Mouse (Mus musculus) MEL (cell line): ENCODE data around the gene Ppp1r15a. TPM values are rescaled to one million over a fixed set of nuclear protein-coding genes. Genes with fewer than 3 reads are reported as not detected.

ENCODE experiments used
- DNase-seq: peaks from one replicate; pipeline ENCODE4 v3.0.0; 2011; ENCODE audit warnings: low read depth, low spot score
- H3K27ac ChIP-seq: 2 replicates; pipeline ENCODE4 v1.5.1; 2012; ENCODE audit warnings: low read depth, mild to moderate bottlenecking, control low read depth, low read length, moderate library complexity; ENCODE audit not compliant: control insufficient read depth
- H3K27me3 ChIP-seq, 2 experiments: fragments of 150-350 bp in 1 of 2; sonication (generic) in 1 of 2; 2 replicates each; pipeline ENCODE4 v1.6.1; 2012; ENCODE audit warnings: low read length in 2 of 2, mild to moderate bottlenecking in 2 of 2, improper control_type of control experiment in 1 of 2, moderate library complexity in 1 of 2; ENCODE audit not compliant: insufficient read depth in 2 of 2, control insufficient read depth in 1 of 2
- H3K36me3 ChIP-seq, 2 experiments: 2 replicates each; pipeline ENCODE4 v1.6.1; 2012 to 2014; ENCODE audit warnings: low read length in 2 of 2, improper control_type of control experiment in 1 of 2, inconsistent platforms in 1 of 2, mild to moderate bottlenecking in 1 of 2; ENCODE audit not compliant: insufficient read depth in 2 of 2, control insufficient read depth in 1 of 2
- H3K4me1 ChIP-seq, 2 experiments: fragments of 150-350 bp in 1 of 2; sonication (generic) in 1 of 2; 2 replicates each; pipeline ENCODE4 v1.6.1; 2012; ENCODE audit warnings: low read length in 2 of 2, improper control_type of control experiment in 1 of 2, mild to moderate bottlenecking in 1 of 2; ENCODE audit not compliant: insufficient read depth in 2 of 2, control insufficient read depth in 1 of 2
- H3K4me3 ChIP-seq, 2 experiments: fragments of 150-350 bp in 1 of 2; sonication (generic) in 1 of 2; 2 replicates each; pipeline ENCODE4 v1.5.1; 2012; ENCODE audit warnings: low read depth in 2 of 2, low read length in 2 of 2, mild to moderate bottlenecking in 2 of 2, moderate library complexity in 2 of 2, control low read depth in 1 of 2, improper control_type of control experiment in 1 of 2; ENCODE audit not compliant: control insufficient read depth in 1 of 2, insufficient read depth in 1 of 2
- H3K79me2 ChIP-seq: 2 replicates; pipeline ENCODE4 v1.6.1; 2012; ENCODE audit warnings: mild to moderate bottlenecking, low read length, moderate library complexity; ENCODE audit not compliant: control insufficient read depth, poor library complexity, insufficient read depth
- H3K9ac ChIP-seq: 2 replicates; pipeline ENCODE4 v1.6.1; 2012; ENCODE audit warnings: low read depth, mild to moderate bottlenecking, control low read depth, low read length, moderate library complexity; ENCODE audit not compliant: control insufficient read depth, poor library complexity, severe bottlenecking
- H3K9me3 ChIP-seq: fragments of 150-350 bp; sonication (generic); replicated peaks from 2 replicates; pipeline ENCODE4 v1.6.1; 2012; ENCODE audit warnings: mild to moderate bottlenecking, low read length, improper control_type of control experiment, moderate library complexity; ENCODE audit not compliant: insufficient read depth
- CHD1 ChIP-seq: IDR thresholded peaks from 2 replicates; pipeline ENCODE4 v1.6.1; 2012; ENCODE audit warnings: low read depth, mild to moderate bottlenecking, inconsistent platforms, low read length, improper control_type of control experiment
- CHD2 ChIP-seq: IDR thresholded peaks from 2 replicates; pipeline ENCODE4 v1.6.1; 2011; ENCODE audit warnings: low read length, improper control_type of control experiment
- CTCF ChIP-seq, 3 experiments: IDR thresholded peaks in 2 of 3; conservative IDR thresholded peaks in 1 of 3; 2 replicates each; pipeline ENCODE4 v1.5.1; 2011 to 2012; ENCODE audit warnings: low read length in 3 of 3, low read depth in 2 of 3, mild to moderate bottlenecking in 2 of 3, improper control_type of control experiment in 1 of 3, inconsistent platforms in 1 of 3, mixed read lengths in 1 of 3, moderate library complexity in 1 of 3; ENCODE audit not compliant: control insufficient read depth in 1 of 3, insufficient read depth in 1 of 3, poor library complexity in 1 of 3, severe bottlenecking in 1 of 3
- ELF1 ChIP-seq: IDR thresholded peaks from 2 replicates; pipeline ENCODE4 v1.6.1; 2014; ENCODE audit warnings: low read depth, mild to moderate bottlenecking, inconsistent platforms, low read length, improper control_type of control experiment, moderate library complexity
- ETS1 ChIP-seq: IDR thresholded peaks from 2 replicates; pipeline ENCODE4 v1.6.1; 2012; ENCODE audit warnings: low read depth, mild to moderate bottlenecking, inconsistent platforms, low read length, improper control_type of control experiment, moderate library complexity
- GABPA ChIP-seq: IDR thresholded peaks from 2 replicates; pipeline ENCODE4 v1.6.1; 2012; ENCODE audit warnings: low read depth, mild to moderate bottlenecking, inconsistent platforms, low read length, improper control_type of control experiment, moderate library complexity
- GATA1 ChIP-seq: IDR thresholded peaks from 2 replicates; pipeline ENCODE4 v1.6.1; 2011; ENCODE audit warnings: low read depth, low read length, improper control_type of control experiment
- HCFC1 ChIP-seq: IDR thresholded peaks from 2 replicates; pipeline ENCODE4 v1.6.1; 2012; ENCODE audit warnings: low read depth, mild to moderate bottlenecking, inconsistent platforms, low read length, improper control_type of control experiment, moderate library complexity
- JUND ChIP-seq: IDR thresholded peaks from 2 replicates; pipeline ENCODE4 v1.6.1; 2011; ENCODE audit warnings: low read depth, mild to moderate bottlenecking, improper control_type of control experiment, low read length
- KAT2A ChIP-seq: conservative IDR thresholded peaks from 2 replicates; pipeline ENCODE4 v1.6.1; 2012; ENCODE audit warnings: low read depth, low read length, improper control_type of control experiment, inconsistent platforms
- MAFK ChIP-seq: IDR thresholded peaks from 2 replicates; pipeline ENCODE4 v1.6.1; 2011; ENCODE audit warnings: low read depth, mild to moderate bottlenecking, low read length, improper control_type of control experiment, borderline replicate concordance
- MAX ChIP-seq: IDR thresholded peaks from 2 replicates; pipeline ENCODE4 v1.6.1; 2011; ENCODE audit warnings: low read length, improper control_type of control experiment
- MEF2A ChIP-seq: IDR thresholded peaks from 2 replicates; pipeline ENCODE4 v1.6.1; 2014; ENCODE audit warnings: low read depth, mild to moderate bottlenecking, inconsistent platforms, low read length, improper control_type of control experiment; ENCODE audit not compliant: poor library complexity, insufficient replicate concordance, severe bottlenecking; ENCODE audit errors: extremely low read depth
- MXI1 ChIP-seq: IDR thresholded peaks from 2 replicates; pipeline ENCODE4 v1.6.1; 2011; ENCODE audit warnings: mild to moderate bottlenecking, low read depth, low read length, improper control_type of control experiment
- MYB ChIP-seq: IDR thresholded peaks from 2 replicates; pipeline ENCODE4 v1.6.1; 2011; ENCODE audit warnings: mild to moderate bottlenecking, low read depth, low read length, improper control_type of control experiment
- MYC ChIP-seq: IDR thresholded peaks from 2 replicates; pipeline ENCODE4 v1.6.1; 2011; ENCODE audit warnings: low read depth, mild to moderate bottlenecking, low read length, improper control_type of control experiment, moderate library complexity
- NELFE ChIP-seq: IDR thresholded peaks from 2 replicates; pipeline ENCODE4 v1.6.1; 2011; ENCODE audit warnings: low read depth, low read length, improper control_type of control experiment
- NRF1 ChIP-seq: IDR thresholded peaks from 2 replicates; pipeline ENCODE4 v1.6.1; 2014; ENCODE audit warnings: low read depth, mild to moderate bottlenecking, inconsistent platforms, low read length, improper control_type of control experiment, moderate library complexity; ENCODE audit not compliant: poor library complexity, insufficient read depth, severe bottlenecking
- POLR2A ChIP-seq, 2 experiments: IDR thresholded peaks; 2 replicates each; pipeline ENCODE4 v1.6.1; 2011 to 2012; ENCODE audit warnings: low read length in 2 of 2, mild to moderate bottlenecking in 2 of 2, control low read depth in 1 of 2, improper control_type of control experiment in 1 of 2, low read depth in 1 of 2, moderate library complexity in 1 of 2; ENCODE audit not compliant: control insufficient read depth in 1 of 2, insufficient read depth in 1 of 2, poor library complexity in 1 of 2
- POLR2AphosphoS2 ChIP-seq: IDR thresholded peaks from 2 replicates; pipeline ENCODE4 v1.6.1; 2011; ENCODE audit warnings: low read length, improper control_type of control experiment
- POLR2AphosphoS5 ChIP-seq: IDR thresholded peaks from 2 replicates; pipeline ENCODE4 v1.6.1; 2012; ENCODE audit warnings: low read depth, borderline replicate concordance, mild to moderate bottlenecking, inconsistent platforms, low read length, moderate library complexity, mixed read lengths
- RAD21 ChIP-seq: IDR thresholded peaks from 2 replicates; pipeline ENCODE4 v1.6.1; 2011; ENCODE audit warnings: mild to moderate bottlenecking, low read depth, low read length, improper control_type of control experiment
- SIN3A ChIP-seq: IDR thresholded peaks from 2 replicates; pipeline ENCODE4 v1.6.1; 2012; ENCODE audit warnings: low read length, improper control_type of control experiment, inconsistent platforms
- SMC3 ChIP-seq: IDR thresholded peaks from 2 replicates; pipeline ENCODE4 v1.6.1; 2011; ENCODE audit warnings: low read depth, low read length, improper control_type of control experiment
- TAL1 ChIP-seq: IDR thresholded peaks from 2 replicates; pipeline ENCODE4 v1.6.1; 2012; ENCODE audit warnings: mild to moderate bottlenecking, inconsistent platforms, low read length, moderate library complexity, mixed read lengths
- TCF12 ChIP-seq: IDR thresholded peaks from 2 replicates; pipeline ENCODE4 v1.6.1; 2014; ENCODE audit warnings: low read depth, mild to moderate bottlenecking, inconsistent platforms, low read length, improper control_type of control experiment, moderate library complexity
- UBTF ChIP-seq: IDR thresholded peaks from 2 replicates; pipeline ENCODE4 v1.6.1; 2012; ENCODE audit warnings: low read depth, mild to moderate bottlenecking, inconsistent platforms, low read length, improper control_type of control experiment, moderate library complexity, borderline replicate concordance; ENCODE audit not compliant: insufficient read depth
- USF1 ChIP-seq: IDR thresholded peaks from 2 replicates; pipeline ENCODE4 v1.6.1; 2014; ENCODE audit warnings: low read depth, mild to moderate bottlenecking, inconsistent platforms, low read length, improper control_type of control experiment, moderate library complexity
- USF2 ChIP-seq, 2 experiments: IDR thresholded peaks; 2 replicates each; pipeline ENCODE4 v1.6.1; 2011 to 2012; ENCODE audit warnings: improper control_type of control experiment in 2 of 2, low read length in 2 of 2, borderline replicate concordance in 1 of 2, inconsistent platforms in 1 of 2, low read depth in 1 of 2, mild to moderate bottlenecking in 1 of 2; ENCODE audit not compliant: insufficient read depth in 1 of 2
- ZC3H11A ChIP-seq: IDR thresholded peaks from 2 replicates; pipeline ENCODE4 v1.6.1; 2012; ENCODE audit warnings: low read depth, mild to moderate bottlenecking, inconsistent platforms, low read length, improper control_type of control experiment
- ZKSCAN1 ChIP-seq: IDR thresholded peaks from 2 replicates; pipeline ENCODE4 v1.6.1; 2012; ENCODE audit warnings: low read depth, mild to moderate bottlenecking, inconsistent platforms, low read length, improper control_type of control experiment, moderate library complexity
- ZMIZ1 ChIP-seq: IDR thresholded peaks from 2 replicates; pipeline ENCODE4 v1.6.1; 2012; ENCODE audit warnings: low read depth, mild to moderate bottlenecking, inconsistent platforms, low read length, improper control_type of control experiment, moderate library complexity
- ZNF384 ChIP-seq: IDR thresholded peaks from 2 replicates; pipeline ENCODE4 v1.6.1; 2012; ENCODE audit warnings: low read depth, mild to moderate bottlenecking, inconsistent platforms, low read length, improper control_type of control experiment
- polyA plus RNA-seq, 2 experiments: library from polyadenylated mRNA; stranded (reverse) in 1 of 2; unstranded in 1 of 2; fragments of >175 nt in 1 of 2; fragments of >200 nt in 1 of 2; gene quantifications; 2 replicates each; pipeline versions ENCODE4 v1.2.1 to v1.2.4; 2012; ENCODE audit warnings: low replicate concordance in 2 of 2, low read depth in 1 of 2; ENCODE audit not compliant: insufficient read length in 2 of 2, insufficient read depth in 1 of 2, missing spikeins in 1 of 2
- total RNA-seq: library from RNA; depleted of rRNA; stranded (reverse); fragments of 300-350 nt; gene quantifications from 2 replicates; pipeline ENCODE4 v1.2.3, GENCODE M21; 2012

Gene Ppp1r15a
- total and polyA plus RNA-seq, 3 experiments: 27.0 to 78.0 TPM; not detected in 1

GRCm38 (mm10) chr7:45571966-45572365, 45.9 kb upstream of the Ppp1r15a start (continued):
- 0 out of 2 replicates have a peak, but pooled peaks have one; percentile 37 for TF ChIP-seq TCF12

GRCm38 (mm10) chr7:45570103-45570741, 44.2 kb upstream of the Ppp1r15a start, which contains the start of gene Bcat2:
Gene Bcat2 (plus strand): TSS chr7:45570153.
- peaks cover 10% of the 10 kb centered on the region for H3K79me2 ChIP-seq
- no peaks in the 10 kb centered on the region for H3K9me3 ChIP-seq
- H3K4me1 ChIP-seq: peaks cover 8 to 24% of the 10 kb centered on the region in 2 experiments
- H3K9ac ChIP-seq: peak within 1 kb of the TSS; percentile 81
- DNase-seq: peak; percentile 81
- H3K27ac ChIP-seq: peak within 1 kb of the TSS; percentile 90
- H3K27me3 ChIP-seq: no peaks in the 10 kb centered on the region
- H3K36me3 ChIP-seq: peaks cover 0 to 14% of the 10 kb centered on the region in 2 experiments; a peak in 2 of 4 replicates
- H3K4me3 ChIP-seq: peak within 1 kb of the TSS; percentile 77 to 99
- TF ChIP-seq MEF2A (no peak), ZMIZ1 (peak; percentile 64; the same call in 1 of the 2 replicates), POLR2AphosphoS2 (peak; percentile 44; the same call in 1 of the 2 replicates), MYB (no peak), HCFC1 (peak; percentile 60; the same call in 1 of the 2 replicates), TCF12 (peak; percentile 39; the same call in 1 of the 2 replicates), CHD2 (no peak), SMC3 (no peak), NELFE (peak; percentile 42; the same call in 1 of the 2 replicates), KAT2A (no peak; the same call in 1 of the 2 replicates), GABPA (no peak), UBTF (no peak), RAD21 (no peak), GATA1 (no peak), ZKSCAN1 (no peak), MXI1 (peak; percentile 41; the same call in 1 of the 2 replicates), TAL1 (no peak), USF1 (no peak), NRF1 (no peak), MAX (0 out of 2 replicates have a peak, but pooled peaks have one; percentile 27), CHD1 (no peak), CTCF (IDR thresholded peaks at IDR 0.05 in 2 of 3, conservative IDR thresholded peaks at IDR 0.05 in 1 of 3; ENCODE audit: control insufficient read depth in 1 of 3, insufficient read depth in 1 of 3, low read depth in 2 of 3, low read length in 3 of 3, poor library complexity in 1 of 3, severe bottlenecking in 1 of 3) (no peak), MAFK (no peak), POLR2AphosphoS5 (no peak), SIN3A (0 out of 2 replicates have a peak, but pooled peaks have one; percentile 37), ZNF384 (no peak), MYC (no peak), ETS1 (0 out of 2 replicates have a peak, but pooled peaks have one; percentile 47), ELF1 (peak; percentile 67; the same call in 1 of the 2 replicates), POLR2A (IDR thresholded peaks at IDR 0.05; ENCODE audit: control insufficient read depth in 1 of 2, insufficient read depth in 1 of 2, low read depth in 1 of 2, low read length in 2 of 2, poor library complexity in 1 of 2) (peak in 1 of 2 experiments; percentile 42; a peak in 1 of 4 replicates), USF2 (IDR thresholded peaks at IDR 0.05; ENCODE audit: borderline replicate concordance in 1 of 2, insufficient read depth in 1 of 2, low read depth in 1 of 2, low read length in 2 of 2) (no peak), ZC3H11A (no peak), JUND (no peak)
